Mouse (Mus musculus): ENCODE measurements around the gene Gabbr2. TPM values are rescaled to one million over a fixed set of nuclear protein-coding genes. Genes with fewer than 3 reads are reported as not detected.

Gene Gabbr2
- polyA plus RNA-seq, 1 experiment from 2014 or later = 0.14 TPM

GRCm38 (mm10) chr4:46676646-46677045, 315.0 kb downstream of the Gabbr2 start:
- Histone ChIP-seq H3K36me3 (ENCODE audit: control insufficient read depth, insufficient read depth) (no peaks in the 10 kb centered on the region), H3K9ac (ENCODE audit: low read depth, low read length) (no peak overlapping the region), H3K27me3 (replicated peaks; ENCODE audit: control insufficient read depth, insufficient read depth, low read length) (no peaks in the 10 kb centered on the region), H3K4me1 (replicated peaks; ENCODE audit: control insufficient read depth, insufficient read depth, low read length) (no peaks in the 10 kb centered on the region), H3K9me3 (ENCODE audit: control insufficient read depth) (no peaks in the 10 kb centered on the region), H3K4me3 (ENCODE audit: low read depth, low read length) (no peak overlapping the region), H3K27ac (ENCODE audit: low read depth, low read length) (no peak overlapping the region), H3K4me2 (replicated peaks; ENCODE audit: low read depth) (no peak overlapping the region)
- ATAC-seq = no peak
- 53% methylated on average over 3 of the region's 3 CpGs for WGBS
- no peak for TF ChIP-seq CTCF (IDR thresholded peaks at IDR 0.05; ENCODE audit: low read depth)

GRCm38 (mm10) chr4:46675992-46676391, 315.7 kb downstream of the Gabbr2 start:
- 52% methylated on average over 4 of the region's 4 CpGs for WGBS
- TF ChIP-seq CTCF (IDR thresholded peaks at IDR 0.05; ENCODE audit: low read depth) = no peak
- H3K9ac ChIP-seq (ENCODE audit: low read depth, low read length) = no peak overlapping the region
- no peaks in the 10 kb centered on the region for H3K27me3 ChIP-seq (replicated peaks; ENCODE audit: control insufficient read depth, insufficient read depth, low read length)
- H3K9me3 ChIP-seq (ENCODE audit: control insufficient read depth) = no peaks in the 10 kb centered on the region
- ATAC-seq = no peak
- no peaks in the 10 kb centered on the region for H3K36me3 ChIP-seq (ENCODE audit: control insufficient read depth, insufficient read depth)
- H3K4me3 ChIP-seq (ENCODE audit: low read depth, low read length) = no peak overlapping the region
- H3K4me2 ChIP-seq (replicated peaks; ENCODE audit: low read depth) = no peak overlapping the region
- H3K27ac ChIP-seq (ENCODE audit: low read depth, low read length) = no peak overlapping the region
- H3K4me1 ChIP-seq (replicated peaks; ENCODE audit: control insufficient read depth, insufficient read depth, low read length) = no peaks in the 10 kb centered on the region

GRCm38 (mm10) chr4:46675272-46675785, 316.3 kb downstream of the Gabbr2 start:
- Histone ChIP-seq H3K4me3 (ENCODE audit: low read depth, low read length) (no peak overlapping the region), H3K9ac (ENCODE audit: low read depth, low read length) (no peak overlapping the region), H3K4me2 (replicated peaks; ENCODE audit: low read depth) (no peak overlapping the region), H3K27ac (ENCODE audit: low read depth, low read length) (no peak overlapping the region), H3K27me3 (replicated peaks; ENCODE audit: control insufficient read depth, insufficient read depth, low read length) (no peaks in the 10 kb centered on the region), H3K36me3 (ENCODE audit: control insufficient read depth, insufficient read depth) (no peaks in the 10 kb centered on the region), H3K4me1 (replicated peaks; ENCODE audit: control insufficient read depth, insufficient read depth, low read length) (no peaks in the 10 kb centered on the region), H3K9me3 (ENCODE audit: control insufficient read depth) (no peaks in the 10 kb centered on the region)
- ATAC-seq = no peak
- 79% methylated on average over 11 of the region's 11 CpGs for WGBS
- no peak for TF ChIP-seq CTCF (IDR thresholded peaks at IDR 0.05; ENCODE audit: low read depth)

GRCm38 (mm10) chr4:46668620-46669019, 323.1 kb downstream of the Gabbr2 start:
- H3K27me3 ChIP-seq (replicated peaks; ENCODE audit: control insufficient read depth, insufficient read depth, low read length) = no peaks in the 10 kb centered on the region
- H3K4me2 ChIP-seq (replicated peaks; ENCODE audit: low read depth) = no peak overlapping the region
- H3K9ac ChIP-seq (ENCODE audit: low read depth, low read length) = no peak overlapping the region
- no peak for TF ChIP-seq CTCF (IDR thresholded peaks at IDR 0.05; ENCODE audit: low read depth)
- no peak for ATAC-seq
- no peak overlapping the region for H3K4me3 ChIP-seq (ENCODE audit: low read depth, low read length)
- H3K9me3 ChIP-seq (ENCODE audit: control insufficient read depth) = no peaks in the 10 kb centered on the region
- H3K27ac ChIP-seq (ENCODE audit: low read depth, low read length) = no peak overlapping the region
- no peaks in the 10 kb centered on the region for H3K36me3 ChIP-seq (ENCODE audit: control insufficient read depth, insufficient read depth)
- WGBS = 59% methylated on average over 11 of the region's 11 CpGs
- H3K4me1 ChIP-seq (replicated peaks; ENCODE audit: control insufficient read depth, insufficient read depth, low read length) = peaks cover 10% of the 10 kb centered on the region

- Histone ChIP-seq H3K9ac (ENCODE audit: low read depth, low read length) (no peak overlapping the region), H3K4me2 (replicated peaks; ENCODE audit: low read depth) (no peak overlapping the region), H3K4me3 (ENCODE audit: low read depth, low read length) (no peak overlapping the region), H3K27me3 (replicated peaks; ENCODE audit: control insufficient read depth, insufficient read depth, low read length) (no peaks in the 10 kb centered on the region), H3K36me3 (ENCODE audit: control insufficient read depth, insufficient read depth) (no peaks in the 10 kb centered on the region), H3K4me1 (replicated peaks; ENCODE audit: control insufficient read depth, insufficient read depth, low read length) (peaks cover 10% of the 10 kb centered on the region), H3K27ac (ENCODE audit: low read depth, low read length) (no peak overlapping the region), H3K9me3 (ENCODE audit: control insufficient read depth) (no peaks in the 10 kb centered on the region)
- no peak for TF ChIP-seq CTCF (IDR thresholded peaks at IDR 0.05; ENCODE audit: low read depth)
- WGBS = 66% methylated on average over 5 of the region's 5 CpGs
- no peak for ATAC-seq
Observed at GRCm38 (mm10) chr4:46666420-46666819, 325.3 kb downstream of the Gabbr2 start.

- peaks cover 10% of the 10 kb centered on the region for H3K4me1 ChIP-seq (replicated peaks; ENCODE audit: control insufficient read depth, insufficient read depth, low read length)
- TF ChIP-seq CTCF (IDR thresholded peaks at IDR 0.05; ENCODE audit: low read depth) = peak; percentile 65
- H3K9me3 ChIP-seq (ENCODE audit: control insufficient read depth) = no peaks in the 10 kb centered on the region
- H3K4me2 ChIP-seq (replicated peaks; ENCODE audit: low read depth) = no peak overlapping the region
- no peaks in the 10 kb centered on the region for H3K36me3 ChIP-seq (ENCODE audit: control insufficient read depth, insufficient read depth)
- H3K9ac ChIP-seq (ENCODE audit: low read depth, low read length) = no peak overlapping the region
- 4% methylated on average over 7 of the region's 8 CpGs for WGBS
- H3K27ac ChIP-seq (ENCODE audit: low read depth, low read length) = no peak overlapping the region
- no peaks in the 10 kb centered on the region for H3K27me3 ChIP-seq (replicated peaks; ENCODE audit: control insufficient read depth, insufficient read depth, low read length)
- H3K4me3 ChIP-seq (ENCODE audit: low read depth, low read length) = no peak overlapping the region
- ATAC-seq = no peak
Observed at GRCm38 (mm10) chr4:46665371-46665774, 326.3 kb downstream of the Gabbr2 start.
